Mouse (Mus musculus): ENCODE measurements around the gene Fras1.

- TF ChIP-seq NELFE (IDR thresholded peaks at IDR 0.05; ENCODE audit: low read depth, low read length) (no peak), MYC (IDR thresholded peaks at IDR 0.05; ENCODE audit: low read depth, low read length) (no peak), ZKSCAN1 (IDR thresholded peaks at IDR 0.05; ENCODE audit: low read depth, low read length) (no peak)
These were observed 42.1 kb upstream of the Fras1 start for GRCm38 (mm10) chr5:96331738-96332070.

All from MEL (cell line).